Comparison of ENCODE assay signal across 21 mouse cellular contexts in genomic region chr13:9340293-9340692, GRCm38 (mm10).
DNase-seq lines count a peak whose midpoint lies in the region; ATAC-seq and TF ChIP-seq lines count a peak whose summit lies in the region.
"Had no signal": no experiment of that assay in that cellular context is flagged by ENCODE, and none has a peak within 500 bp of the region (broad histone marks: within the 10 kb centered on the region; RNA-seq: fewer than 3 reads in every experiment).

No protein-coding gene starts in this region.

- intact Hi-C loops in heart, postnatal 36 days (cut with DNase I) = no loop called here

- no peaks in the 10 kb centered on the region for H3K36me3 ChIP-seq in intestine, embryonic 16.5 days (ENCODE audit: control insufficient read depth, insufficient read depth, low read length)
- no peaks in the 10 kb centered on the region for H3K36me3 ChIP-seq in myocyte (ENCODE audit: control insufficient read depth, insufficient read depth)
- H3K36me3 ChIP-seq: embryonic facial prominence, embryonic 13.5 days; embryonic facial prominence, embryonic 15.5 days; forebrain, embryonic 10.5 days; forebrain, embryonic 12.5 days had no signal

- no peaks in the 10 kb centered on the region for H3K9me3 ChIP-seq in intestine, embryonic 16.5 days (ENCODE audit: control insufficient read depth, low read length)
- H3K9me3 ChIP-seq: embryonic facial prominence, embryonic 13.5 days; embryonic facial prominence, embryonic 15.5 days; forebrain, embryonic 10.5 days; forebrain, embryonic 12.5 days had no signal

- H3K27ac ChIP-seq in intestine, embryonic 16.5 days (ENCODE audit: low read length) = no peak overlapping the region
- H3K27ac ChIP-seq: embryonic facial prominence, embryonic 13.5 days; embryonic facial prominence, embryonic 15.5 days; forebrain, embryonic 10.5 days; forebrain, embryonic 12.5 days had no signal

- H3K9ac ChIP-seq in intestine, embryonic 16.5 days (ENCODE audit: low read depth, low read length) = no peak overlapping the region
- H3K9ac ChIP-seq: embryonic facial prominence, embryonic 13.5 days; embryonic facial prominence, embryonic 15.5 days; forebrain, embryonic 12.5 days had no signal

- H3K27me3 ChIP-seq in intestine, embryonic 16.5 days (replicated peaks; ENCODE audit: control insufficient read depth, insufficient read depth, low read length) = no peaks in the 10 kb centered on the region
- H3K27me3 ChIP-seq in myocyte (ENCODE audit: control insufficient read depth, insufficient read depth, insufficient read length) = no peaks in the 10 kb centered on the region
- H3K27me3 ChIP-seq: embryonic facial prominence, embryonic 13.5 days; embryonic facial prominence, embryonic 15.5 days; forebrain, embryonic 12.5 days had no signal

- no peaks in the 10 kb centered on the region for H3K4me1 ChIP-seq in intestine, embryonic 16.5 days (ENCODE audit: control insufficient read depth, insufficient read depth, low read length)
- H3K4me1 ChIP-seq: embryonic facial prominence, embryonic 13.5 days; embryonic facial prominence, embryonic 15.5 days; forebrain, embryonic 10.5 days; forebrain, embryonic 12.5 days had no signal

- no peak for TF ChIP-seq POLR2A in myocyte (IDR thresholded peaks at IDR 0.05; ENCODE audit: insufficient read length, low read depth)

- DNase-seq in cerebellum, adult 8-10 months = no peak
- DNase-seq in cerebellum, adult 18-20 months = no peak
- DNase-seq in heart, postnatal 36 days = no peak
- DNase-seq: adrenal gland, adult 2 months; adrenal gland, postnatal 10 days; adrenal gland, postnatal 25 days; cerebellum, adult 11 months; cerebellum, adult 2 months; cerebellum, adult 9-11 months; cerebellum, postnatal 14 days; cerebellum, postnatal 36 days; embryo, embryonic 11 days had no signal

- WGBS in intestine, embryonic 16.5 days = 72% methylated on average over 4 of the region's 4 CpGs

- peaks cover 37% of the 10 kb centered on the region for H3K79me2 ChIP-seq in myocyte (ENCODE audit: control insufficient read depth, insufficient read depth)

- ATAC-seq in intestine, embryonic 16.5 days = peak; percentile 81
- ATAC-seq: forebrain, embryonic 14.5 days; forebrain, embryonic 16.5 days had no signal

- H3ac ChIP-seq in myocyte (ENCODE audit: control insufficient read depth, insufficient read length) = no peak overlapping the region

- no peak overlapping the region for H3K4me2 ChIP-seq in intestine, embryonic 16.5 days (ENCODE audit: low read depth, low read length)
- peak overlapping the region; percentile 54 for H3K4me2 ChIP-seq in myocyte (ENCODE audit: low read depth)
- H3K4me2 ChIP-seq: embryonic facial prominence, embryonic 13.5 days; embryonic facial prominence, embryonic 15.5 days; forebrain, embryonic 12.5 days had no signal

- no peak overlapping the region for H3K4me3 ChIP-seq in intestine, embryonic 16.5 days (ENCODE audit: low read length)
- no peak overlapping the region for H3K4me3 ChIP-seq in myocyte
- H3K4me3 ChIP-seq: embryonic facial prominence, embryonic 13.5 days; embryonic facial prominence, embryonic 15.5 days; erythroblast, embryonic 14.5 days; forebrain, embryonic 10.5 days; forebrain, embryonic 12.5 days had no signal

TF ChIP-seq in myocyte, 11 proteins besides CTCF, POLR2A, EP300 and RAD21:
- TF ChIP-seq MYOG (IDR thresholded peaks at IDR 0.05; ENCODE audit: control insufficient read depth in 1 of 3, insufficient read depth in 1 of 3, insufficient read length in 2 of 3, low read depth in 2 of 3) (peak in 2 of 3 experiments; percentile 70 to 73), MYOD1 (IDR thresholded peaks at IDR 0.05; ENCODE audit: control insufficient read depth in 1 of 3, insufficient read length in 2 of 3, low read depth in 2 of 3) (peak; percentile 13 to 75 (median 59)), REST (IDR thresholded peaks at IDR 0.05; ENCODE audit: insufficient read depth, insufficient read length) (no peak), SRF (IDR thresholded peaks at IDR 0.05; ENCODE audit: control insufficient read depth, insufficient read length, low read depth) (peak; percentile 46), CEBPB (IDR thresholded peaks at IDR 0.05; ENCODE audit: insufficient read depth, poor library complexity, severe bottlenecking) (peak; percentile 68; the same call in 1 of the 2 replicates), TCF12 (IDR thresholded peaks at IDR 0.05; ENCODE audit: insufficient read depth, poor library complexity, severe bottlenecking) (peak; percentile 14), POLR2AphosphoS2 (IDR thresholded peaks at IDR 0.05; ENCODE audit: insufficient read length, low read depth) (no peak), E2F4 (IDR thresholded peaks at IDR 0.05; ENCODE audit: insufficient read depth) (no peak), USF1 (IDR thresholded peaks at IDR 0.05; ENCODE audit: low read depth) (no peak), TCF3 (IDR thresholded peaks at IDR 0.05; ENCODE audit: insufficient read length, low read depth) (no peak), MAX (IDR thresholded peaks at IDR 0.05; ENCODE audit: low read depth) (no peak)
